Mouse (Mus musculus) liver, embryonic 13.5 days (tissue): ENCODE results near the gene Ctnnal1. TPM values are rescaled to one million over a fixed set of nuclear protein-coding genes. Genes with fewer than 3 reads are reported as not detected.

Source experiments
- ATAC-seq: fragments of 200-750 bp; cut with Nextera tagmentation; 2 replicates; pipeline ENCODE4 v1.8.0; 2017; ENCODE audit warnings: low read depth, mild to moderate bottlenecking, moderate number of reproducible peaks, moderate library complexity
- DNase-seq: peaks from one replicate; pipeline ENCODE4 v3.0.0; 2022
- H3K27ac ChIP-seq: fragments of 300-500 bp; sonication (generic); 2 replicates; pipeline ENCODE4 v1.5.1; 2015; ENCODE audit warnings: moderate library complexity, mild to moderate bottlenecking, inconsistent platforms
- H3K27me3 ChIP-seq: fragments of 300-500 bp; sonication (generic); 2 replicates; pipeline ENCODE4 v1.6.1; 2015; ENCODE audit warnings: mild to moderate bottlenecking, inconsistent platforms
- H3K36me3 ChIP-seq: fragments of 300-500 bp; sonication (generic); 2 replicates; pipeline ENCODE4 v1.6.1; 2015; ENCODE audit warnings: mild to moderate bottlenecking, inconsistent platforms
- H3K4me1 ChIP-seq: fragments of 300-500 bp; sonication (generic); replicated peaks from 2 replicates; pipeline ENCODE4 v1.6.1; 2015; ENCODE audit warnings: inconsistent platforms
- H3K4me2 ChIP-seq: fragments of 300-500 bp; sonication (generic); 2 replicates; pipeline ENCODE4 v1.6.1; 2015; ENCODE audit warnings: inconsistent platforms, mild to moderate bottlenecking, moderate library complexity
- H3K4me3 ChIP-seq: fragments of 300-500 bp; sonication (generic); replicated peaks from 2 replicates; pipeline ENCODE4 v1.5.1; 2015; ENCODE audit warnings: mild to moderate bottlenecking, inconsistent platforms
- H3K9ac ChIP-seq: fragments of 300-500 bp; sonication (generic); 2 replicates; pipeline ENCODE4 v1.6.1; 2015; ENCODE audit warnings: mild to moderate bottlenecking, inconsistent platforms
- H3K9me3 ChIP-seq: fragments of 300-500 bp; sonication (generic); replicated peaks from 2 replicates; pipeline ENCODE4 v1.6.1; 2016; ENCODE audit warnings: inconsistent platforms
- WGBS: fragments of 180-500 bp; shearing (Covaris S2); methylation state at CpG from one replicate; pipeline ENCODE4 v1.1.7; 2015; ENCODE audit not compliant: insufficient replicate concordance; 5-methylcytosine and 5-hydroxymethylcytosine counted together
- microRNA counts: library from miRNA; unstranded; fragments of <30 nt; microRNA quantifications from one replicate; lab custom pipeline; 2016
- microRNA-seq: library from miRNA; unstranded; fragments of <30 nt; microRNA quantifications from one replicate; pipeline ENCODE4, GENCODE M21; 2016
- polyA plus RNA-seq: library from polyadenylated mRNA; unstranded; fragments of >200 nt; fragmentation: Nextera tagmentation; extraction: Ambion mirVana; gene quantifications from 2 replicates; pipeline ENCODE4 v1.2.1, GENCODE M21; 2015

Ctnnal1 gene
- polyA plus RNA-seq, 1 experiment from 2014 or later = 9.5 TPM

DNA sequence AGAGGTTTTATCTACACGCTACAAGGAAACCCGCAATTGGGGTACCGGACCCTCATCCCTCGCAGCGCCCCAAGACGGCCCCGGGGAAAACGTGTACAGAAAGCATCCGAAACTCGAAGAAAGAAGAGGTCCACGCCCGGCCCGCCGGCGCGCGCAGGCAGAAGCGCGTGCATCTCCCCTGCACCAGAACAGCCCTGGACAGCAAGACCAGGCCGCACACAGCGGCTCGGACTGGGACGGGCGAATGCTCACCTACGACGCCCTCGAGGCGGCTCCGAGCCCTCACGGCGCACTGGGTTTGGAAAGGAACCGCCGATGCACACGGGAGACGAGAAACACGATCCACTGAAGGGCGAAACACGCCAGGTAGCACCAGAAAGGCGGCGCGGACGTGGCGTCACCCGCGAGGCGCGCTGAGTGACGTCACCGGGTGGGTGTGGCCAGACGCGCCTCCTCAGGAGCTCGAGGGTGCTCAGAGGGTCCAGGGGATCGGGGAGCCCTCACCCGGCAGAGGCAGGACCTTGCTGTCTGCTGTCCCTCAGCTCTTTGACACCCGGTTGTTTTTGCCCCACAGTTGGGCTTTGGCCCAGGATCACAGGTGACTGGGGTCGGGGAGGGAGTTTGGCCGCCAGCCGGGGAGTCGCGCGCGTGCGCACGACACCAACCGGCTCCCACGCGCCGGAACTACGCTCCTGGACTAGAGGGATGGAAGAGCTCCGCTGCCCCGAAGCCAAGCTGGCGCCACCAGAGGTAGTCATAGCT, 62.9 kb downstream of the Ctnnal1 start, which contains the start of the genes Elp1 and Fam206a:
Gene Elp1, minus strand, starts transcription at position 425 of the 762 bp plus-strand sequence.
Gene Fam206a, plus strand, starts transcription at position 439 of the 762 bp plus-strand sequence.
- peak; percentile 92 for ATAC-seq
- H3K36me3 ChIP-seq = peaks cover 46% of the 10 kb centered on the region
- under 1% methylated on average over 72 of the region's 72 CpGs for WGBS

GRCm38 (mm10) chr4:56791373-56791772, 73.6 kb downstream of the Ctnnal1 start:
- Histone ChIP-seq H3K4me2 (no peak overlapping the region), H3K27ac (no peak overlapping the region), H3K9ac (no peak overlapping the region), H3K4me1 (no peaks in the 10 kb centered on the region), H3K4me3 (no peak overlapping the region), H3K9me3 (no peaks in the 10 kb centered on the region), H3K36me3 (peaks cover 91% of the 10 kb centered on the region), H3K27me3 (no peaks in the 10 kb centered on the region)
- DNase-seq = no peak
- 63% methylated on average over 1 of the region's 1 CpGs for WGBS
- no peak for ATAC-seq

More for the DNA sequence above, 62.9 kb downstream of the Ctnnal1 start, which contains the start of the genes Elp1 and Fam206a:
- peak within 1 kb of the TSS; percentile 80 for H3K9ac ChIP-seq
- peak within 1 kb of the TSS; percentile 40 for H3K27ac ChIP-seq
- H3K27me3 ChIP-seq = no peaks in the 10 kb centered on the region
- peak; percentile 89 for DNase-seq
- peak within 1 kb of the TSS; percentile 80 for H3K4me3 ChIP-seq
- no peaks in the 10 kb centered on the region for H3K9me3 ChIP-seq
- H3K4me2 ChIP-seq = peak within 1 kb of the TSS; percentile 92
- peaks cover 28% of the 10 kb centered on the region for H3K4me1 ChIP-seq

- Histone ChIP-seq H3K4me2 (no peak overlapping the region), H3K9ac (no peak overlapping the region), H3K9me3 (no peaks in the 10 kb centered on the region), H3K27me3 (no peaks in the 10 kb centered on the region), H3K4me1 (no peaks in the 10 kb centered on the region), H3K4me3 (no peak overlapping the region), H3K27ac (no peak overlapping the region), H3K36me3 (peaks cover 89% of the 10 kb centered on the region)
- ATAC-seq = no peak
- WGBS = 50% methylated on average over 1 of the region's 1 CpGs
- DNase-seq = no peak
Measured at GRCm38 (mm10) chr4:56771065-56771464, 93.9 kb downstream of the Ctnnal1 start.

GRCm38 (mm10) chr4:56768913-56769312, 96.1 kb downstream of the Ctnnal1 start:
- ATAC-seq (no peak), DNase-seq (no peak)
- H3K4me3 ChIP-seq = no peak overlapping the region
- no peaks in the 10 kb centered on the region for H3K9me3 ChIP-seq
- H3K27ac ChIP-seq = no peak overlapping the region
- H3K4me2 ChIP-seq = no peak overlapping the region
- H3K27me3 ChIP-seq = no peaks in the 10 kb centered on the region
- peaks cover 93% of the 10 kb centered on the region for H3K36me3 ChIP-seq
- no peak overlapping the region for H3K9ac ChIP-seq
- 80% methylated on average over 7 of the region's 7 CpGs for WGBS
- H3K4me1 ChIP-seq = no peaks in the 10 kb centered on the region

- H3K4me3 ChIP-seq = no peak overlapping the region
- no peaks in the 10 kb centered on the region for H3K27me3 ChIP-seq
- no peak for DNase-seq
- H3K9ac ChIP-seq = no peak overlapping the region
- H3K36me3 ChIP-seq = peaks cover 89% of the 10 kb centered on the region
- WGBS = 48% methylated on average over 5 of the region's 5 CpGs
- no peak overlapping the region for H3K27ac ChIP-seq
- H3K4me1 ChIP-seq = no peaks in the 10 kb centered on the region
- H3K4me2 ChIP-seq = no peak overlapping the region
- no peaks in the 10 kb centered on the region for H3K9me3 ChIP-seq
- ATAC-seq = no peak
Measured at GRCm38 (mm10) chr4:56767861-56768284, 97.1 kb downstream of the Ctnnal1 start.

MicroRNAs encoded within 50 kb of the gene (microRNA counts, 519-probe panel; counts per million panel counts)
- microRNA mmu-miR-32 (lab: Ali Mortazavi, UCI) = 5,156 counts per million, percentile 54 among the panel's probes with 10 or more counts

Small RNAs within 50 kb of the gene (microRNA-seq; reads per million reads assigned to microRNA genes)
- 422 reads per million, percentile 67 among the genes with 10 or more reads in this experiment for gene Mir32

Other genes starting within 250 kb of the Ctnnal1 start
- not detected in 2 replicates for gene Gm26657, start 125.1 kb downstream of the Ctnnal1 start, polyA plus RNA-seq
- gene Actl7b, start 123.7 kb downstream of the Ctnnal1 start, polyA plus RNA-seq = not detected in 2 replicates
- gene Actl7a, start 121.8 kb downstream of the Ctnnal1 start, polyA plus RNA-seq = not detected in 2 replicates
- 14.8 and 15.7 TPM in 2 replicates for gene Elp1, start 62.9 kb downstream of the Ctnnal1 start, polyA plus RNA-seq
- 5.9 and 8.0 TPM in 2 replicates for gene Fam206a, start 62.8 kb downstream of the Ctnnal1 start, polyA plus RNA-seq
- gene Tmem245, start 82.2 kb upstream of the Ctnnal1 start, polyA plus RNA-seq = 2.8 and 3.5 TPM in 2 replicates
- gene Frrs1l, start 125.2 kb upstream of the Ctnnal1 start, polyA plus RNA-seq = 0.09 TPM in 2 replicates